Mouse (Mus musculus) frontal cortex, postnatal 14 days (tissue): Measurements from ENCODE around the gene Pld5.

Experiments used
- DNase-seq, 2 experiments: peaks; one replicate each; pipeline ENCODE4 v3.0.0; 2022; ENCODE audit warnings: low spot score in 2 of 2

Pld5 gene

GRCm38 (mm10) chr1:175950421-175950820, 324.7 kb downstream of the Pld5 start:
- DNase-seq, result no peak

GRCm38 (mm10) chr1:175946718-175947315, 328.3 kb downstream of the Pld5 start:
- no peak for DNase-seq

- DNase-seq, result no peak
Observed at GRCm38 (mm10) chr1:175943168-175943567, 331.9 kb downstream of the Pld5 start.

- no peak for DNase-seq
Observed at GRCm38 (mm10) chr1:175938731-175939130, 336.4 kb downstream of the Pld5 start.

- peak; percentile 17 to 66 for DNase-seq
Observed at GRCm38 (mm10) chr1:175936282-175936737, 338.8 kb downstream of the Pld5 start.

- no peak for DNase-seq
Observed at GRCm38 (mm10) chr1:175931391-175931790, 343.7 kb downstream of the Pld5 start.

- DNase-seq, result peak; percentile 39 to 83
Observed at GRCm38 (mm10) chr1:175923848-175924787, 351.0 kb downstream of the Pld5 start.

GRCm38 (mm10) chr1:175921091-175921490, 354.0 kb downstream of the Pld5 start:
- no peak for DNase-seq

- no peak for DNase-seq
Observed at GRCm38 (mm10) chr1:175920029-175920428, 355.1 kb downstream of the Pld5 start, which contains the start of gene Gm38100. Gene Gm38100 (plus strand): TSS chr1:175920329.

GRCm38 (mm10) chr1:175913728-175914303, 361.3 kb downstream of the Pld5 start:
- DNase-seq, result no peak
